Mouse (Mus musculus): ENCODE measurements around the gene Zfand3.
A peak's percentile ranks its signal among the peaks of the same experiment; 100 is the strongest.

The Zfand3 gene

DNA sequence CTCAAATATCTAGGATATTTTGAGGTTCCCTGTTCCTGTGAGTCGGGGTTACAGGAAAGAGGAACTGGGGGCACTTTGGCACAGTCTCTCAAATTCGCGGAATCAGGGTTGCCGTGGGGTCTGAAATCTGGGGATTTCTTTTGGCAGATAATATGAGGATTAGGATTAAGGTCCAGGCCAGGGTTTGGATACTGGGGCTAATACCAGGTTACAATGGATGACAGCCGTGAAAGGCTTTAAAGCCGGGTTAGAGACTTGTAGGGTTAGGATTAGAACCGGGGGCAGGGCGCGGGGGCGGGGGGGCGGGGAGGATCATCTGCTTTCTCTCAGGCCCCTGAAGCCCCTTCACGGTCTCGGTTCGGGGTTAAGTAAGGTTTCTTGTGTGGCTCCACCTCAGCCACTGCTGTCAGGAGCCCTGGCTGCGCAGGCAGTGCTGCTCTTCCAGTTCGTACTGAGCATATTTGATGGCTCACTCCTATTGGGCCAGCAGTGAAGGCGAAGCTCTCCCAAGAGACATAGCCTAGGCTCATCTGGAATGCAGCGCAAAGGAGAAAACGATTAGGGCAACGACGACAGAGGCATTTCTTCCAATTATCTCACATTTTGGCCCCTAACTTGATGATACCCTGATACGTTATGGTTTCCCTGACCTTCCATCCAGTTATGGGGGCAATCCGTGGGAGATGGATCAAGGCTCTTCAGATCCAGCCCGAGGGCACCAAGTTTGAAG lies 5.8 kb upstream of the Zfand3 start:
- DNase-seq (ENCODE audit: low spot score), result no peak

GRCm38 (mm10) chr17:30005103-30005443 lies 540 bp downstream of the Zfand3 start:
- DNase-seq (ENCODE audit: low spot score), result no peak

- peak; percentile 25 for DNase-seq (ENCODE audit: low spot score)
Observed at GRCm38 (mm10) chr17:30005451-30005941, 963 bp downstream of the Zfand3 start.

GRCm38 (mm10) chr17:30006877-30007276 lies 2.3 kb downstream of the Zfand3 start:
- no peak for DNase-seq (ENCODE audit: low spot score)

DNA sequence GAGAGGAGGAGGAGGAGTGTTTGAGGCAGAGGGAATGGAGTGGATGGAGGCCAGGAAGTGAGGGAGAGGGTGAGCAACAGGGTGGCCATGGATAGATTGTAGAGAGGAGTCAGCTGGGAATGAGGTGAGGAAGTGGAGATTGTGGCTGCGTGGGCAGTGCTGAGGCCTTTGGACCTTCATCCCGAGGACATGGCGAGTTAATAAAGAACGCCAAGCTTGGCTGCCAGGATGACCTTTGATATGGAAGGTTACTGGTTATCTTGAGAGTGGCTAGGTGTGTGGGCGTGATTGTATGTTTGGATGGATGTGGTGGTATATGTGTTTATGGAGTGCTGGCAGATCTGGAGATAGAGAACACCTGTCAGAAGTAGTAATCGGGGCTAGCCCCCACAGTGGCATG lies 3.4 kb downstream of the Zfand3 start:
- no peak for DNase-seq (ENCODE audit: low spot score)

DNA sequence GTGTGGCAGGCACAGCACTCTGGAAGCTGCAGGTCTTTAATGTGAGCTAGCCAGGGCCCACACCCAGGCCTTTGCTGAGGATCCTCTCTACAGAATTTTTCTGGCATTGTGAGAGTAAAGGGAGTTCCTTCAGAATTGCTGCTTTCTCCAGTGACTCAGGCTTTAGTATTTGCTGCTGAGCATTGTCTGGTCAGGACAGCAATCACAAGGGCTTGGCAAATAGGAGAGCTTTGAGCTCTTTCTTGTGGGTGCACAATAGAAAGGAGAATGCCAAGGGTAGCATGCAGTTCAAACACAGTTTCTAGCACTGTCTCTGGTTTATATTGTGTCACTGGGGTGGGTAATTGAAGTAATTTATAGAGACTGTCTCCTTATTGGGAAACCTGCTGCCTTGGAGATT lies 3.9 kb downstream of the Zfand3 start:
- peak; percentile 10 for DNase-seq (ENCODE audit: low spot score)

- DNase-seq (ENCODE audit: low spot score), result no peak
Observed at GRCm38 (mm10) chr17:30014660-30015059, 10.1 kb downstream of the Zfand3 start.

- no peak for DNase-seq (ENCODE audit: low spot score)
Observed at GRCm38 (mm10) chr17:30018927-30019610, 14.5 kb downstream of the Zfand3 start.

DNA sequence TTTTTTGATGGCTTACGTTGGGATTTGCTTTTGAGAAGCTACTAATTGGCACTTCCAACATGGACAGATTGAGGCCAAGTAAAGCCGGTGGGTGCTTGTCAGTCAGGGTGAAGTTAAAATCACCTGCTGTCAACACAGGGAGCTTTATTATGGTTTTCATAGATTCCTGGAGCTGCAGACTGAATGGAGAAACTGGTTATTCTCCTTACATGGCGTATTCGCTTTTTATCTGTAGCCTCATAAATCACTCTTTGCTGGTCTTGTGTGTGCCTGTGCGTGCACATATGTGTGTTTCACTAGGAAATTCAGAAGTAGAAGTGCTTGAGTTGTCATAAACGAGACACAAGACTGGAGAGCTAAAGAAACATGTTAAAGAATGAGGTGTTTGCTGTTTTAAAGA lies 15.4 kb downstream of the Zfand3 start:
- no peak for DNase-seq (ENCODE audit: low spot score)

GRCm38 (mm10) chr17:30024651-30025050 lies 20.1 kb downstream of the Zfand3 start:
- DNase-seq (ENCODE audit: low spot score), result peak; percentile 80

GRCm38 (mm10) chr17:30026617-30027016 lies 22.1 kb downstream of the Zfand3 start:
- no peak for DNase-seq (ENCODE audit: low spot score)

GRCm38 (mm10) chr17:30027343-30028029 lies 23.0 kb downstream of the Zfand3 start:
- DNase-seq (ENCODE audit: low spot score), result peak; percentile 35

DNA sequence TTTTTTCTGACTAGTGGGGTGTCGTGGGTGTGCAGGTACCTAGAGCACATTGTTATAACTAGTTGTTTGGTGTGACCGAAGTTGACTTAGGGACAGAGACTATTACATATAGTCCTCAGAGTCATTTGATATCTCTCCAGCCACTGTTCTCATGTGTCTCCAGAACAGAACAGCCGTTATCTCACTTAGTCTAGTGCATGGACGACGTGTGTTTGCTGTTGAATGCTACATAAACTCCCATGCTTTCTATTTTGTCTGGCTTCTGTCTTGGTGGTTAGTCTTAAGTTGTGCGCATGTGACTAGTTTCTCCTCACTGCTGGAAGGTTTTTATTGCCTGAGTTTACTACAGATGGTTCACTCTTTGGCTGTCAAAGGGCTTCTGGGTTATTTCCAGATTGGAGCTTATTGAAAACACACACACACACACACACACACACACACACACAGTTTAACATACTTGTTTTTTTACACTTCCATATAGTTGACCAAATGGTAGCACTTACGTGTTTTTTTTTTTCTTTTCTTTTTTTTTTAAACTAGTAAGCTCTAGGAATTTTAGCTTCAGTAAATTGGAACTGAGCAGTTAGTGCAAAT lies 25.2 kb downstream of the Zfand3 start:
- DNase-seq (ENCODE audit: low spot score), result no peak

GRCm38 (mm10) chr17:30032796-30033195 lies 28.3 kb downstream of the Zfand3 start:
- no peak for DNase-seq (ENCODE audit: low spot score)

DNA sequence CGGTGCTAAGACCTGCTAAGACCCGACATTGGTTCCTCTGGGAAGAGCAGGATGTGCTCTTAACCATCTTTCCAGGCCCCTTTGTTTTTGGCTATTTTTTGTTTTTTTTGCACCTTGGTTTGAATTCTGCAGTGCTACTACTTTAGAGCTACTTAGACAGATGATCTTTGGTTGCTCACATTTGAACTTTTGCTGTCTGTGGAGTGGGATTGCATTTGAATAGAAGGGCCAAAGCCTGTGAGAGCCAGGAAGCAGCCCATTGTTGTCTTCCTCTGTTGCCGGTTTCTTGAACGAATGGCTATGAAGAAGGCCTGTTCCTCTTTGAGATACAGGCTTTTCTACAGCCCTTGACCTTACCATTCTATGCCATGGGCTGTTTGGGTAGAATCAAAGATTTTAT lies 29.5 kb downstream of the Zfand3 start:
- DNase-seq (ENCODE audit: low spot score), result no peak

GRCm38 (mm10) chr17:30035216-30036005 lies 30.9 kb downstream of the Zfand3 start:
- no peak for DNase-seq (ENCODE audit: low spot score)

DNA sequence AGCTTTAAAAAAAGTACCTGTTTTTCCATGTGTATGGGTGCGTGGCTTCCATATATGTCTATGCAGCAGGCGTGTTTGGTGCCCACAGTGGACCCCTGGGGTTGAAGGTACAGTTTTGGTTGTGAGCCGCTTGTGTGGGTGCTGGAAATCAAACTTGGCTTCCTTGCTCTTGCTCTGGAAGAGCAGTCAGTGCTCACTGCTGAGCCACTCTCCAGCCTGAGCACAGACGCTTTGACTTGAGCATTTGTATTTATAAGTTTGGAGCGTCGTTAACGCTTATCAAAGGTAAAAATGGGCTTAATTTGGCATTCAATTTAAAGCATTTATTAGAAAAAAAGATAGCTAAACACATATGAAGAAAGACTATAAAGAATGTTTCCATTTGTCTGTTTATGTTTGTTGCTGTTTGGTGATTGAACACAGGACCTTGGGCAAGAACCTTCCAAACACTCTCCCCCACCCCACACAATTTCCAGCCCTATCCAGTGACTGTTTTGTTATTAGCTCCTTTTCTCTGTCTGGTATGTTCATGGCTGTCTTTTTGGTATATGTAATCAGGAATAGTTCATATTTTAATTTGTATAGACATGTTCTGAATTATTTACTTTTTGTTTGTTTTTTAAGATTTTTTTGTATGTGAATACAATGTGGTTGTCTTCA lies 38.8 kb downstream of the Zfand3 start:
- no peak for DNase-seq (ENCODE audit: low spot score)

- DNase-seq (ENCODE audit: low spot score), result no peak
Observed at GRCm38 (mm10) chr17:30045181-30045580, 40.6 kb downstream of the Zfand3 start.

GRCm38 (mm10) chr17:30046654-30047053 lies 42.1 kb downstream of the Zfand3 start:
- no peak for DNase-seq (ENCODE audit: low spot score)

DNA sequence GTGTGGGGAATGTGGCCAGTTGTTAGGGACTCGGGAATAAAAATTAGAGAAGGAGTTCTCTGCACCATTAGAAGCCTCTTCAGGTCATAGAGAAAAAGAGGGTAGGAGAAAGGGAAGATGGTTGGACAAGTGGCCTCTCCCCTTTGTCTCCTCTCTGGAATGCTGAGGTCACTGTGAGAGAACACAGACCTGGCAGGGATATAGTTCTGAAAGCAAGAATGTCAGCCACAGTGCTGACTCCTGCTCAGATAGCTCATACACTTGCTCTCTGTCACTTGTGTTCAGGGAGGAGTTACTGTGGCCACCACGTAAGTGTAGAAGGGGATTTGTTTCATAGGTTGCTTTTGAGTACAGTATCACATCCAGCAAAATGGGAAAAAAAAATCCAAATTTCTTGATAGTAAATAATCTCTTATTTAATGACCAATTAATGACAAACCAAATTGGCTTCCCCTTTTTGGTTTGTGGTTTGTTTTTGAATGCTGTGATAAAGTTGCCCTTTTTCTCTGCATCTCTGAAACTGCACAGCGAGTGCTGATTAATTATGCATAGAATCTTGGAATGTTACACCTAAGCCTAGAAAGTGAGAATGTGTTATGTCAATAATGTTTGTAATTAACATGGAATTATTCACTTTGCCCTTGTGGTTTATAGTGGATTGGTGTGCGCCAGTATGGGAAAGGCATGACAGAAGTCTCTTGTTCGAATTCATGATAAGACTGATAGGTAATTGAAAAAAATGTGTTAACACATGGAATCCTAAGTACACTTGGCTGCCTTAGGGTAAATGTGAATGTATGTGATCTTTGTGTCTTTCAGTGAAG lies 47.2 kb downstream of the Zfand3 start:
- no peak for DNase-seq (ENCODE audit: low spot score)

All from urinary bladder, postnatal 14 days (tissue).